Mouse (Mus musculus): ENCODE results near the gene Eln. TPM values are rescaled to one million over a fixed set of nuclear protein-coding genes. Genes with fewer than 3 reads are reported as not detected.

The Eln gene
- polyA plus RNA-seq, 1 experiment from 2014 or later, result 4.4 TPM

DNA sequence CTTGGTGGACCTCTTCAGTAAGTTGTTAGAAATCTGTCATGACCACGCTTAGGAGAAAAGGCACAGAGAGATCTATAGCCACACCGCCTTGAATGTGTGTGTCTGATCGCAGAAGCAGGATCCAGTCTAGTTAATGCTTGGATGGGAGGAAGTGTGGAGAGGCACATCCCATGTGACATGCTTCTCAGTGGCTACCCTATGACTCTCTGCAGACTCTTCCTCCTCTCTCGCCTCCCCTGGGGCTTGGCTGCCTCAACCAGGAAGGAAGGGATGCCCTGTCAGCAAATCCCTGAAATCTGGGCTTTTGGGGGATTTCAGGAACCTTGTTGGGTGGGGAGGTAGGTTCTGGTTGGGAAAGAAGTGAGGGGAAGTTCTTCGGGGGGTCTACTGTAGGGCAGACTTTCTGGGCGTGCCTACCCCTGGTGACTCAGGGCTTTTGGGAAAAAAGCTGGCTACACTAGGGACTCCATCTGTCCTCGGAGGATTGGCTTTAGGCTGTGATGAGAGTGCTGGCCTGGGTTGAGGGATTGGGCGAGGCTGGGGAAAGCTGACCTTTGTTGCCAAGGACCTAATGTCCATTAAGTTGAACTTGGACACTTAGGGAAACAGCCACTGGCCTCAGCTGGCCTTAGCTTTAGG is 20.0 kb downstream of the Eln start:
- DNase-seq (ENCODE audit: low spot score) (no peak), ATAC-seq (replicated peaks; ENCODE audit: insufficient number of reproducible peaks, low FRiP score, low TSS enrichment, low read depth) (no peak)
- H3K4me1 ChIP-seq (ENCODE audit: control insufficient read depth, insufficient read depth, low read length), result peaks cover 4% of the 10 kb centered on the region; the same call in 1 of the 2 replicates
- WGBS, result 86% methylated on average over 8 of the region's 8 CpGs
- H3K9me3 ChIP-seq (replicated peaks; ENCODE audit: control insufficient read depth, low read length), result no peaks in the 10 kb centered on the region
- no peak overlapping the region for H3K9ac ChIP-seq (replicated peaks; ENCODE audit: low read length)
- H3K4me3 ChIP-seq (ENCODE audit: low read depth, low read length), result no peak overlapping the region
- no peaks in the 10 kb centered on the region for H3K27me3 ChIP-seq (ENCODE audit: control insufficient read depth, insufficient read depth, low read length)
- H3K36me3 ChIP-seq (replicated peaks; ENCODE audit: control insufficient read depth, insufficient read depth, low read depth, low read length), result no peaks in the 10 kb centered on the region
- no peak overlapping the region for H3K27ac ChIP-seq (replicated peaks; ENCODE audit: low read depth, low read length)
- H3K4me2 ChIP-seq (ENCODE audit: low read depth, low read length), result no peak overlapping the region

DNA sequence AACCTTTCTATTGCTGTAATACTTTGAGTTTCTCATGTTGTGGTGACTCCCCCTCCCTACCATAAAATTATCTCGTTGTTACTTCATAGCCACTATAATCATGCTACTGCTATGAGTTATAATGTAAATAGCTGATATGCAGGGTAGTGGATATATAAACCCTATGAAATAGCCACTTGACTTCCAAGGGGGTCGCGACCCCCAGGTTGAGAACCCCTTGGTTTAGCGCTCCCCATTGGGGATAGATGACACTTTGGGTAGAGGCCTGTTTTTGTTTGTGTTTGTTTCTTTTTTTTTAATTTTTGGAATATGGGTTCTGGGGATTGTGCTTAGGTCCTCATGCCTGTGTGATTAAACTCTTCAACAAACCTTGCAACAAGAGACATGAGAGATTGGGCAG is 21.8 kb downstream of the Eln start:
- no peak overlapping the region for H3K27ac ChIP-seq (replicated peaks; ENCODE audit: low read depth, low read length)
- no peaks in the 10 kb centered on the region for H3K36me3 ChIP-seq (replicated peaks; ENCODE audit: control insufficient read depth, insufficient read depth, low read depth, low read length)
- no peak overlapping the region for H3K4me3 ChIP-seq (ENCODE audit: low read depth, low read length)
- ATAC-seq (replicated peaks; ENCODE audit: insufficient number of reproducible peaks, low FRiP score, low TSS enrichment, low read depth) (no peak), DNase-seq (ENCODE audit: low spot score) (no peak)
- H3K27me3 ChIP-seq (ENCODE audit: control insufficient read depth, insufficient read depth, low read length), result no peaks in the 10 kb centered on the region
- H3K9me3 ChIP-seq (replicated peaks; ENCODE audit: control insufficient read depth, low read length), result no peaks in the 10 kb centered on the region
- H3K4me1 ChIP-seq (ENCODE audit: control insufficient read depth, insufficient read depth, low read length), result peaks cover 4% of the 10 kb centered on the region; the same call in 1 of the 2 replicates
- WGBS, result 70% methylated on average over 4 of the region's 4 CpGs
- H3K4me2 ChIP-seq (ENCODE audit: low read depth, low read length), result no peak overlapping the region
- H3K9ac ChIP-seq (replicated peaks; ENCODE audit: low read length), result no peak overlapping the region

DNA sequence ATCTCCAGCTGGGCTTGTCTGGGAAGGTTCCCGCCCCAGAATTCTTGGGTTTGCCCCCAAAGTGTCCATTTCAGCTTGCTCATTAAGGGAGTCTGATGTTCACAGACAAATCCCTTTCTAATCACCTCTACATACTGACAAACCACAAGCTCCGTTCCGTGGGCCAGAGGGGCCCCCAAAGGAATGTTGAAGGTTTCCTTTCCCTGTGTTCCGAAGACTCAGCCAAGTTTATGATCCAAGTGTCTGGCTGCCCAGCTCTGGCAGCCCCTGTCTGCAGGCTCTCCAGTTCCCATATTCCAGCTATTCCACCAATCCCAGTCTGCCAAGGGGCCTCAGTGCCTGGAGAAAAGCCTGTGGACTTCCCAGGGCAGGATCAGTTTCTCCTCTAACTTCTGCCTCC is 27.1 kb downstream of the Eln start:
- Histone ChIP-seq H3K9ac (replicated peaks; ENCODE audit: low read length) (no peak overlapping the region), H3K36me3 (replicated peaks; ENCODE audit: control insufficient read depth, insufficient read depth, low read depth, low read length) (no peaks in the 10 kb centered on the region), H3K4me1 (ENCODE audit: control insufficient read depth, insufficient read depth, low read length) (no peaks in the 10 kb centered on the region), H3K4me3 (ENCODE audit: low read depth, low read length) (no peak overlapping the region), H3K9me3 (replicated peaks; ENCODE audit: control insufficient read depth, low read length) (no peaks in the 10 kb centered on the region), H3K27me3 (ENCODE audit: control insufficient read depth, insufficient read depth, low read length) (no peaks in the 10 kb centered on the region), H3K4me2 (ENCODE audit: low read depth, low read length) (no peak overlapping the region), H3K27ac (replicated peaks; ENCODE audit: low read depth, low read length) (no peak overlapping the region)
- 62% methylated on average over 4 of the region's 4 CpGs for WGBS
- no peak for ATAC-seq (replicated peaks; ENCODE audit: insufficient number of reproducible peaks, low FRiP score, low TSS enrichment, low read depth)
- DNase-seq (ENCODE audit: low spot score), result no peak

DNA sequence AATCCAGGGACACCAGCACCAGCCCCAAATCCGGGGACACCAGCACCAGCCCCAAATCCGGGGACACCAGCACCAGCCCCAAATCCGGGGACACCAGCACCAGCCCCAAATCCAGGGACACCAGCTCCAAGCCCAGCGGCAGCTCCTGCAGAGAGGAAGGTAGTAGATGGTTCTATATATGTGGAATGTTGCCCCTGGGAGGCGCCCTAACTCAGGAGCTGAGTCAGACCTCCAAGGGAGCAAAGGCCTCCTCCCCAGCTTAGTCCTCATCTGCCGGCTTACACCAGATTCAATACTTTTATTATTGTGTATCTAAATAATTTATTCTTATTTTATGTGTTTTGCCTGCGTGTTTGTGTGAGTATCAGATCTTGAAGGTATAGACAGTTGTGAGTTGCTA is 36.0 kb downstream of the Eln start:
- Histone ChIP-seq H3K27ac (replicated peaks; ENCODE audit: low read depth, low read length) (no peak overlapping the region), H3K4me1 (ENCODE audit: control insufficient read depth, insufficient read depth, low read length) (no peaks in the 10 kb centered on the region), H3K4me2 (ENCODE audit: low read depth, low read length) (no peak overlapping the region), H3K9ac (replicated peaks; ENCODE audit: low read length) (no peak overlapping the region), H3K9me3 (replicated peaks; ENCODE audit: control insufficient read depth, low read length) (no peaks in the 10 kb centered on the region), H3K4me3 (ENCODE audit: low read depth, low read length) (no peak overlapping the region), H3K36me3 (replicated peaks; ENCODE audit: control insufficient read depth, insufficient read depth, low read depth, low read length) (no peaks in the 10 kb centered on the region), H3K27me3 (ENCODE audit: control insufficient read depth, insufficient read depth, low read length) (no peaks in the 10 kb centered on the region)
- ATAC-seq (replicated peaks; ENCODE audit: insufficient number of reproducible peaks, low FRiP score, low TSS enrichment, low read depth) (no peak), DNase-seq (ENCODE audit: low spot score) (no peak)
- 61% methylated on average over 7 of the region's 7 CpGs for WGBS

DNA sequence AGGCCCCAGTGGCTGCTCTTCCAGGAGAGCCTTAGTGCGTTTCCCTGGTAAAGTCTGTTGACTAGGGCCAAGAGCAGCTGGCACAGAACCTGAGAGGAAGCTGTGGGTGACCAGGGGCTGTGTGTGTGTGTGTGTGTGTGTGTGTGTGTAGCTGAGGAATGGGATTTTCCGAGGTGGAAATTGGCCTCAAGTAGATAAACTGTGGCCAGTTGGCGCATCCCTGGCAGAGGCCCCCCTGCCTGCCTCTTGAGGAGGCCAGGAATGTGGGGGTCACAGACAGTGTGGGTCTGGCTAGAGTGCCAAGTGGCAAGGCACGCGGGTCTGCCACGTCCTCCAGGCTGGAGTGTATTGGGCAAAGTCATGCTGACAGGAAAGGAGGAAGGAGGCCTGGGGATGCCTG is 37.8 kb downstream of the Eln start:
- DNase-seq (ENCODE audit: low spot score) (no peak), ATAC-seq (replicated peaks; ENCODE audit: insufficient number of reproducible peaks, low FRiP score, low TSS enrichment, low read depth) (no peak)
- Histone ChIP-seq H3K27ac (replicated peaks; ENCODE audit: low read depth, low read length) (no peak overlapping the region), H3K4me2 (ENCODE audit: low read depth, low read length) (no peak overlapping the region), H3K27me3 (ENCODE audit: control insufficient read depth, insufficient read depth, low read length) (no peaks in the 10 kb centered on the region), H3K9ac (replicated peaks; ENCODE audit: low read length) (no peak overlapping the region), H3K36me3 (replicated peaks; ENCODE audit: control insufficient read depth, insufficient read depth, low read depth, low read length) (no peaks in the 10 kb centered on the region), H3K9me3 (replicated peaks; ENCODE audit: control insufficient read depth, low read length) (no peaks in the 10 kb centered on the region), H3K4me1 (ENCODE audit: control insufficient read depth, insufficient read depth, low read length) (no peaks in the 10 kb centered on the region), H3K4me3 (ENCODE audit: low read depth, low read length) (no peak overlapping the region)
- WGBS, result 54% methylated on average over 6 of the region's 6 CpGs

DNA sequence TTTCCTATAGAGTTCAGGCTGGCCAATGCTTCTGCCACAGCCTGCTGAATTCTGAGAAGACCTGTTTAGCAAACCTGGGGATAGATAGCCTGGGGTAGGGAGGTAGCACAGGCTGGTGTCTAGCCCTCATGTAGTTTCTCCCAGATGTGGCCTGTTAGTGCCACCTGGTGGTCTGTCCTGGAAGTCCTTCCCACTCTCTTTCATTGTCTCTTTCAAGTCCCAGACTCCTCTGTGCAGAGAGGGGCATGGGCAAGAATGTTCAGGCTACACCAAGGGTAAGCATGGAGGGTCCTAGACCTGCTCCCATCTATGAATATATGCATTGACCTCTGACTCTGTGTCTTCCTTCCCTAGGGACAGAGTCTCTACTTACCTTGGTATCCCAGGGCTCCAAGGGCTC is 43.0 kb downstream of the Eln start:
- ATAC-seq (replicated peaks; ENCODE audit: insufficient number of reproducible peaks, low FRiP score, low TSS enrichment, low read depth) (peak; percentile 70; the same call in 1 of the 2 replicates), DNase-seq (ENCODE audit: low spot score) (peak; percentile 84)
- no peaks in the 10 kb centered on the region for H3K36me3 ChIP-seq (replicated peaks; ENCODE audit: control insufficient read depth, insufficient read depth, low read depth, low read length)
- no peak overlapping the region for H3K9ac ChIP-seq (replicated peaks; ENCODE audit: low read length)
- no peaks in the 10 kb centered on the region for H3K27me3 ChIP-seq (ENCODE audit: control insufficient read depth, insufficient read depth, low read length)
- no peak overlapping the region for H3K27ac ChIP-seq (replicated peaks; ENCODE audit: low read depth, low read length)
- no peaks in the 10 kb centered on the region for H3K9me3 ChIP-seq (replicated peaks; ENCODE audit: control insufficient read depth, low read length)
- H3K4me2 ChIP-seq (ENCODE audit: low read depth, low read length), result no peak overlapping the region
- H3K4me3 ChIP-seq (ENCODE audit: low read depth, low read length), result no peak overlapping the region
- no peaks in the 10 kb centered on the region for H3K4me1 ChIP-seq (ENCODE audit: control insufficient read depth, insufficient read depth, low read length)

DNA sequence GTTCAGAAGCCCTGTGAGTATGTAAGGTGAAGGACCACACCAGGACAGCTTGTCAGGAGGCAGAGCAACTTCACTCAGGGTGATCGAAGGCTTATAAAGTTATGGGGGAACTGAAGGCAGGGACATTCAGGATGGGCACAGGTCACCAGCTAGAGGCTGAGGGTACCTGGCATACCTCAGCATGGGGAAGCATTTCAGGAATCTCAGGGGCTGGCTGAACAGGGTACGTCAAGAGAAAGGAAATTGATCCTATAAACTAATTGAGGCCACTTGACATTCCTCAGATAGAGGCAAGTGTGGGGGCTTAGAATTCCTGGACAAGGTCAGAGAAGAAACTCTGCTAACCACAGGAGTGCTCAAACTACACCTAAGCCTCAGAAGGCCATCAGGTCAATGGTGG is 51.6 kb downstream of the Eln start:
- Histone ChIP-seq H3K36me3 (replicated peaks; ENCODE audit: control insufficient read depth, insufficient read depth, low read depth, low read length) (no peaks in the 10 kb centered on the region), H3K4me2 (ENCODE audit: low read depth, low read length) (no peak overlapping the region), H3K4me3 (ENCODE audit: low read depth, low read length) (no peak overlapping the region), H3K9ac (replicated peaks; ENCODE audit: low read length) (no peak overlapping the region), H3K9me3 (replicated peaks; ENCODE audit: control insufficient read depth, low read length) (no peaks in the 10 kb centered on the region), H3K27me3 (ENCODE audit: control insufficient read depth, insufficient read depth, low read length) (no peaks in the 10 kb centered on the region), H3K4me1 (ENCODE audit: control insufficient read depth, insufficient read depth, low read length) (no peaks in the 10 kb centered on the region), H3K27ac (replicated peaks; ENCODE audit: low read depth, low read length) (no peak overlapping the region)
- no peak for DNase-seq (ENCODE audit: low spot score)
- no peak for ATAC-seq (replicated peaks; ENCODE audit: insufficient number of reproducible peaks, low FRiP score, low TSS enrichment, low read depth)
- 54% methylated on average over 2 of the region's 2 CpGs for WGBS

DNA sequence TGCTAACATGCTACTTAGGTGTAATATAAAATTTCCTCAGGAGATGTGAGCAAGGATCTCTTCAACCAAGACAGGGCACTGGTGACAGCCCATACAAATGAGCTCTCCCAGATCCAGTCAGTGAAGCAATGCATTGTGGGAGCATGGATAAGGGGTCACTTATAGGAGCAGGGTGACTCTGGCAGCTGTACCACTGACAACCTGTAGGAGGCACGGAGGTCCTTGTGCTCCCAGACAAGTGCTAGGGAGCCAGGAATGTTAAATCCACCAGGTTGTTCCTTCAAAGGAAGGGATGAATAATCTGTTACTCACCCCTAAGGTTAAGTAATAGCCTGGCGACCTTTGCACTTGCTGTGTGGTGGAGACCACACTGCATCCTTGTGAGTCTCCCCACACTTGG is 52.0 kb downstream of the Eln start:
- no peak; the same call in 1 of the 2 replicates for ATAC-seq (replicated peaks; ENCODE audit: insufficient number of reproducible peaks, low FRiP score, low TSS enrichment, low read depth)
- Histone ChIP-seq H3K4me3 (ENCODE audit: low read depth, low read length) (no peak overlapping the region), H3K4me1 (ENCODE audit: control insufficient read depth, insufficient read depth, low read length) (no peaks in the 10 kb centered on the region), H3K9me3 (replicated peaks; ENCODE audit: control insufficient read depth, low read length) (no peaks in the 10 kb centered on the region), H3K27ac (replicated peaks; ENCODE audit: low read depth, low read length) (no peak overlapping the region), H3K27me3 (ENCODE audit: control insufficient read depth, insufficient read depth, low read length) (no peaks in the 10 kb centered on the region), H3K4me2 (ENCODE audit: low read depth, low read length) (no peak overlapping the region), H3K36me3 (replicated peaks; ENCODE audit: control insufficient read depth, insufficient read depth, low read depth, low read length) (no peaks in the 10 kb centered on the region), H3K9ac (replicated peaks; ENCODE audit: low read length) (no peak overlapping the region)
- WGBS, result 10% methylated on average over 2 of the region's 2 CpGs
- DNase-seq (ENCODE audit: low spot score), result peak; percentile 22
